Mouse (Mus musculus) heart, postnatal 0 days (tissue): Measurements from ENCODE around the gene Sept8. TPM values are rescaled to one million over a fixed set of nuclear protein-coding genes. Genes with fewer than 3 reads are reported as not detected.

Experiments
- ATAC-seq: fragments of 200-750 bp; cut with Nextera tagmentation; 2 replicates; pipeline ENCODE4 v1.8.0; 2017; ENCODE audit warnings: low read depth, moderate number of reproducible peaks, moderate library complexity; ENCODE audit not compliant: insufficient read depth
- DNase-seq: peaks from one replicate; pipeline ENCODE4 v3.0.0-alpha.2; 2016; ENCODE audit warnings: low spot score
- H3K27ac ChIP-seq: fragments of 300-500 bp; sonication (generic); 2 replicates; pipeline ENCODE4 v1.5.1; 2014; ENCODE audit warnings: low read depth, mild to moderate bottlenecking
- H3K27me3 ChIP-seq: fragments of 300-500 bp; sonication (generic); 2 replicates; pipeline ENCODE4 v1.6.1; 2014; ENCODE audit warnings: low read length, mixed read lengths; ENCODE audit not compliant: control insufficient read depth, insufficient read depth
- H3K36me3 ChIP-seq: fragments of 300-500 bp; sonication (generic); replicated peaks from 2 replicates; pipeline ENCODE4 v1.6.1; 2014; ENCODE audit warnings: low read length, mixed read lengths; ENCODE audit not compliant: control insufficient read depth, insufficient read depth
- H3K4me1 ChIP-seq: fragments of 300-500 bp; sonication (generic); 2 replicates; pipeline ENCODE4 v1.6.1; 2014; ENCODE audit warnings: antibody characterized with exemption; ENCODE audit not compliant: control insufficient read depth, insufficient read depth
- H3K4me2 ChIP-seq: fragments of 300-500 bp; sonication (generic); 2 replicates; pipeline ENCODE4 v1.6.1; 2014; ENCODE audit warnings: low read depth, mild to moderate bottlenecking, low read length, moderate library complexity
- H3K4me3 ChIP-seq: fragments of 300-500 bp; sonication (generic); 2 replicates; pipeline ENCODE4 v1.5.1; 2014; ENCODE audit warnings: low read depth, low read length
- H3K9ac ChIP-seq: fragments of 300-500 bp; sonication (generic); replicated peaks from 2 replicates; pipeline ENCODE4 v1.6.1; 2014; ENCODE audit warnings: low read depth, low read length, mixed read lengths
- H3K9me3 ChIP-seq: fragments of 300-500 bp; sonication (generic); replicated peaks from 2 replicates; pipeline ENCODE4 v1.6.1; 2016; ENCODE audit warnings: low read length; ENCODE audit not compliant: control insufficient read depth
- CTCF ChIP-seq: IDR thresholded peaks from 2 replicates; pipeline ENCODE4 v1.5.1; 2016; ENCODE audit warnings: antibody characterized with exemption, control low read depth, low read depth
- EP300 ChIP-seq: IDR thresholded peaks from 2 replicates; pipeline ENCODE4 v1.6.1; 2016; ENCODE audit warnings: antibody characterized with exemption, low read depth
- WGBS: fragments of 180-500 bp; shearing (Covaris S2); extraction: QIAGEN DNeasy Blood & Tissue Kit; methylation state at CpG from one replicate; pipeline ENCODE4 v1.1.7; 2014; 5-methylcytosine and 5-hydroxymethylcytosine counted together
- polyA plus RNA-seq: library from polyadenylated mRNA; unstranded; fragments of >200 nt; fragmentation: Nextera tagmentation; extraction: Ambion mirVana; gene quantifications from 2 replicates; pipeline ENCODE4 v1.2.1, GENCODE M21; 2015
- total RNA-seq: library from RNA; depleted of rRNA; stranded (reverse); fragments of >200 nt; gene quantifications from 2 replicates; pipeline ENCODE4 v1.2.3, GENCODE M21; 2014; ENCODE audit warnings: low replicate concordance

Sept8 gene
- total and polyA plus RNA-seq, 2 experiments from 2014 or later, result 11.5 to 47.1 TPM

DNA sequence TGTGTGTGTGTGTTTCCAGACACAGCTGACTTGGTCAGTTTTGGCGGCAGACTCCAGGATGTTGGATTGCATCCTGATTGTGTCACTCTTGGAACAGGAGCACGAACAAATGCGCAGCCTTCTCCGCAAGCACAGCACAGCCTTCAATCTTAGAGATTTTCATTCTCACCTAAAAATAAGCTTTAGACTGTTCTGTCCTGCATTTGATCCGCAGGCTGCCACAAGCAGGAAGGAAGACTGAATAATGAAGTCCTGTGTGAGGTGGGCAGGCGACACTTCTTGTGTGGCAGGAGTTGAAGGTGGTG lies 10.1 kb downstream of the Sept8 start:
- Histone ChIP-seq H3K4me1 (peaks cover 50% of the 10 kb centered on the region), H3K4me2 (no peak overlapping the region; the same call in 1 of the 2 replicates)
- ATAC-seq, result peak; percentile 15

DNA sequence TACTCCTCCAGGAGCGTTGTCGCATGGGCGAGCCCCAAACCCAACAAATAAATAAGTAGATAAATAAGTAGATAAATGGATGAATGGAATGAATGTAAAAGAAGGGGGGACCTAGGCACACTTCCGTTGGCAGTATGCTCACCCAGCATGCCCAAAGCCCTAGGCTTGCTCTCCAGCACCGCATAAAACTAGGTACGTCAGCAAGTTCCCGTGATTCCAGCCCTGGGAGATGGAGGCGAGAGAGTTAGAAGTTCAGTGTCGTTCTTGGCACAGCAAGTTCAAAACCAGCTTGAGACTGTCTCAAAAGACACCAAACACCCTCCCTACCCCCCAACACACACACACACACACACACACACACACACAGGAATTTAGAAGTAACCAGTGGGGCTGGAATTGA lies 10.9 kb downstream of the Sept8 start:
- 79% methylated on average over 9 of the region's 9 CpGs for WGBS
- Histone ChIP-seq H3K4me2 (no peak overlapping the region), H3K9me3 (no peaks in the 10 kb centered on the region), H3K27ac (no peak overlapping the region), H3K4me3 (no peak overlapping the region), H3K36me3 (peaks cover 16% of the 10 kb centered on the region), H3K27me3 (no peaks in the 10 kb centered on the region), H3K4me1 (peaks cover 44% of the 10 kb centered on the region), H3K9ac (no peak overlapping the region)
- no peak for ATAC-seq
- TF ChIP-seq CTCF (no peak), EP300 (no peak)
- no peak for DNase-seq

More for the DNA sequence above, 10.1 kb downstream of the Sept8 start:
- Histone ChIP-seq H3K9me3 (no peaks in the 10 kb centered on the region), H3K4me3 (no peak overlapping the region), H3K36me3 (peaks cover 9% of the 10 kb centered on the region; the same call in 1 of the 2 replicates), H3K9ac (no peak overlapping the region), H3K27me3 (no peaks in the 10 kb centered on the region), H3K27ac (no peak overlapping the region)
- DNase-seq, result peak; percentile 37
- WGBS, result 30% methylated on average over 6 of the region's 6 CpGs
- TF ChIP-seq CTCF, result no peak
- TF ChIP-seq EP300, result no peak

DNA sequence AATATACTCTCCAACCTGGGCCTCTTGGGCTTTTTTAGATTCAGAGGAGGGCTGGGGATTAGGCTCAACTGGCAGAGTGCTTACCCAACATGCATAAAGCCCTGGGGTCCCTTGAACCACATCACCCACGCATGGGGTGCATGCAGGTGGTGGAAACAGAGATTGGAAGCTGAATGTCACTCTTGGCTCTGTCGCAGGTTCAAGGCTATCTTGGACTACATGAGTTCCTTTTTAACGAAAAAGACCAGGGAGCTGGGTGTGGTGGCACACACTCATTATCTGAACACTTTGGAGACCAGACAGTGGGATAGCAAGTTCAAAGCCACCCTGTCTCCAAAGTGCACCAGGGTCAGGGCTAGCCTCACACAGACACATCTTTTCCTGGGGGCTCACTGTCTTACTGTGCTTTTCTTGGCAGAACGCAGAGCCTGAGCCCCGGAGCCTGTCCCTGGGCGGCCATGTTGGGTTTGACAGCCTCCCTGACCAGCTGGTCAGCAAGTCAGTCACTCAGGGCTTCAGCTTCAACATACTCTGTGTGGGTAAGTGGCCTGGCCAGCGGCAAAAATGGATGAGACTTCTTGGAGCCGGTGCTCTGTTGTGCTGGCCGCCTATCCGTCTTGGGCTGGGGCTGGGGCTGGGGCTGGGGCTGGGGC lies 12.6 kb downstream of the Sept8 start:
- Histone ChIP-seq H3K27ac (no peak overlapping the region), H3K36me3 (peaks cover 34% of the 10 kb centered on the region), H3K9me3 (no peaks in the 10 kb centered on the region), H3K27me3 (no peaks in the 10 kb centered on the region), H3K4me1 (peaks cover 27% of the 10 kb centered on the region), H3K9ac (no peak overlapping the region), H3K4me2 (no peak overlapping the region), H3K4me3 (no peak overlapping the region)
- DNase-seq, result no peak
- WGBS, result 90% methylated on average over 10 of the region's 10 CpGs
- no peak for ATAC-seq
- TF ChIP-seq EP300 (no peak), CTCF (no peak)

DNA sequence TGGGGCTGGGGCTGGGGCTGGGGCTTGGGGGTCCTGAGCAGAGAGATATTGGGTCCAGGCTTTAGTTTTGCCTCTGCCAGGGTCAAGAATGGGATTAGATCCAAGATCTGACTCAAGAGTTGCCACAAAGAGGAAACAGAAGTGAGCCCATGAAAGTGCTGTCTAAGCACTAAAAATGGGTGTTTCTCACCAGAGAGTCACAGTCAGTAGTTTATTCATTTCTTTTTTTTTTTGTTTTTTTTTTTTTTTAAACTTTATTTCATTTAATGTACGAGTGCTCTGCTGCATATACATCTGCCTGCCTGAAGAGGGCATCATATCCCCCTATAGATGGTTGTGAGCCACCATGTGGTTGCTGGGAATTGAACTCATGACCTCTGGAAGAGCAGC lies 13.2 kb downstream of the Sept8 start:
- Histone ChIP-seq H3K4me2 (no peak overlapping the region), H3K27ac (no peak overlapping the region), H3K9ac (no peak overlapping the region), H3K9me3 (no peaks in the 10 kb centered on the region), H3K4me3 (no peak overlapping the region), H3K4me1 (peaks cover 25% of the 10 kb centered on the region), H3K36me3 (peaks cover 39% of the 10 kb centered on the region), H3K27me3 (no peaks in the 10 kb centered on the region)
- DNase-seq (no peak), ATAC-seq (no peak)
- TF ChIP-seq EP300 (no peak), CTCF (no peak)
- WGBS, result 88% methylated on average over 1 of the region's 1 CpGs

DNA sequence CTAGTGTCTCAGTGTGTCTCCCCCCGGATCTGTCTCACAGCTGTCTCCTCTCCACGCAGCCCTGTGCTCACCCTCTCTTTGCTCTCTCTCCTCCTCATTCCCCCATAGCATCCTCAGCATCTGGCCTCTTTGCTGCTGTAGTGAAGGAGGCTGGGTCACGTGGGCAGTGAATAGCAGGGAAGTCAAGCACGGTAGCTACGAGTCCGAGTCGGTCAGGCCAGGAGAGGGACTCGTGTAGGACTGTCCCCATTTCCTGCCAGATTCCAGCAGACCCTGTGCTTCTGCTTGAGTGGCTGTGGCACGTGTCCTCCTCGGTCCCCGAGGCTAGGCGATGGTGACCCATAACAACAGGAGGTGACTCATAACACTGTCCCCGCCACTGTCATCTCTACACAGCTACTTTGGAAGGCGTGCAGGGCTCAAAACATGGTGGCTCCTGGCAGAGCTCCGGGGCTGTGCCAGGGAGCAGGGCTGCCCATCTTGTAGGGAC lies 20.0 kb downstream of the Sept8 start:
- Histone ChIP-seq H3K4me2 (no peak overlapping the region), H3K4me3 (no peak overlapping the region), H3K27me3 (no peaks in the 10 kb centered on the region), H3K4me1 (no peaks in the 10 kb centered on the region), H3K36me3 (peaks cover 66% of the 10 kb centered on the region), H3K9ac (no peak overlapping the region), H3K27ac (no peak overlapping the region), H3K9me3 (no peaks in the 10 kb centered on the region)
- ATAC-seq (no peak), DNase-seq (no peak)
- 61% methylated on average over 15 of the region's 15 CpGs for WGBS
- TF ChIP-seq CTCF, result no peak

DNA sequence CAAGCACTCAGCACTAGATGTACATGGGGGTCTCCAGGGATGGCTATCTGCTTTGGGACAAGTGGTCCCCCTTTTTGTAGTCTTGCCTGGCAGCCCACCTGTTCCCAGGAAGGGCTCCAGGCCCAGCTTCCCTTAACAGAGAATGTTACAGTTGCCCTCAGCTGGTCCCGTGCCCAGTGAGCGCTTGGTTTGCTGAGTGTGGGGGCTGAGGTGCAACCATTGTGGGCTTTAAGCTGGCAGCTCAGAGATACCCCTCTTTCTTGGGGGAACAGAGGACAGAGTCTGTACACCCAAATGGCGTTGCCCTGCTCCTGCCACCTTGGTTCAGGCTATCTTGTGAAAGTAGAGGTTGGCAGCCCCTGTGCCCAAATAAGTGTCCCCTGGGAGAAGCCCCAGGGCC lies 21.3 kb downstream of the Sept8 start:
- Histone ChIP-seq H3K4me1 (no peaks in the 10 kb centered on the region), H3K27me3 (no peaks in the 10 kb centered on the region), H3K4me2 (no peak overlapping the region), H3K9me3 (no peaks in the 10 kb centered on the region), H3K9ac (no peak overlapping the region), H3K36me3 (peaks cover 53% of the 10 kb centered on the region), H3K27ac (no peak overlapping the region), H3K4me3 (no peak overlapping the region)
- WGBS, result 92% methylated on average over 3 of the region's 3 CpGs
- ATAC-seq (no peak), DNase-seq (no peak)
- TF ChIP-seq CTCF, result no peak
- TF ChIP-seq EP300, result no peak
